Mouse (Mus musculus) heart, embryonic 12.5 days (tissue): Measurements from ENCODE around the gene St7l. TPM values are rescaled to one million over a fixed set of nuclear protein-coding genes. Genes with fewer than 3 reads are reported as not detected.
"Not testable (repeated sequence)": the region's sequence is repeated elsewhere in the genome, so short reads cannot be mapped to it uniquely, and the experiment has no call there.

Experiments used
- ATAC-seq: fragments of 200-750 bp; cut with Nextera tagmentation; 2 replicates; pipeline ENCODE4 v1.8.0; 2017; ENCODE audit warnings: moderate TSS enrichment, moderate library complexity; ENCODE audit not compliant: insufficient number of reproducible peaks, low FRiP score
- H3K27ac ChIP-seq: fragments of 300-500 bp; sonication (generic); 2 replicates; pipeline ENCODE4 v1.5.1; 2016; ENCODE audit warnings: mild to moderate bottlenecking, moderate library complexity; ENCODE audit not compliant: poor library complexity, severe bottlenecking
- H3K27me3 ChIP-seq: fragments of 300-500 bp; sonication (generic); replicated peaks from 2 replicates; pipeline ENCODE4 v1.6.1; 2016; ENCODE audit warnings: mild to moderate bottlenecking, moderate library complexity
- H3K36me3 ChIP-seq: fragments of 300-500 bp; sonication (generic); 2 replicates; pipeline ENCODE4 v1.6.1; 2016; ENCODE audit warnings: mild to moderate bottlenecking, moderate library complexity
- H3K4me1 ChIP-seq: fragments of 300-500 bp; sonication (generic); replicated peaks from 2 replicates; pipeline ENCODE4 v1.6.1; 2016; ENCODE audit warnings: mild to moderate bottlenecking
- H3K4me2 ChIP-seq: fragments of 300-500 bp; sonication (generic); 2 replicates; pipeline ENCODE4 v1.6.1; 2016; ENCODE audit warnings: mild to moderate bottlenecking, moderate library complexity
- H3K4me3 ChIP-seq: fragments of 300-500 bp; sonication (generic); 2 replicates; pipeline ENCODE4 v1.5.1; 2016; ENCODE audit warnings: mild to moderate bottlenecking
- H3K9ac ChIP-seq: fragments of 300-500 bp; sonication (generic); 2 replicates; pipeline ENCODE4 v1.6.1; 2016; ENCODE audit warnings: mild to moderate bottlenecking, moderate library complexity
- H3K9me3 ChIP-seq: fragments of 300-500 bp; sonication (generic); replicated peaks from 2 replicates; pipeline ENCODE4 v1.6.1; 2016; ENCODE audit warnings: mild to moderate bottlenecking, moderate library complexity
- WGBS: fragments of 180-500 bp; shearing (Covaris S2); methylation state at CpG from one replicate; pipeline ENCODE4 v1.1.7; 2016; 5-methylcytosine and 5-hydroxymethylcytosine counted together
- polyA plus RNA-seq: library from polyadenylated mRNA; unstranded; fragments of >200 nt; fragmentation: Nextera tagmentation; extraction: Ambion mirVana; gene quantifications from 2 replicates; pipeline ENCODE4 v1.2.1, GENCODE M21; 2016

Gene St7l
- polyA plus RNA-seq, 1 experiment from 2014 or later = 26.0 TPM

- Histone ChIP-seq H3K4me2 (no peak overlapping the region), H3K36me3 (peaks cover 60% of the 10 kb centered on the region), H3K27me3 (no peaks in the 10 kb centered on the region), H3K27ac (no peak overlapping the region), H3K9me3 (no peaks in the 10 kb centered on the region), H3K9ac (no peak overlapping the region), H3K4me3 (no peak overlapping the region), H3K4me1 (peaks cover 9% of the 10 kb centered on the region; the same call in 1 of the 2 replicates)
- ATAC-seq = no peak
- 76% methylated on average over 4 of the region's 4 CpGs for WGBS
Observed at GRCm38 (mm10) chr3:104846601-104847000, 17.2 kb upstream of the St7l start.

DNA sequence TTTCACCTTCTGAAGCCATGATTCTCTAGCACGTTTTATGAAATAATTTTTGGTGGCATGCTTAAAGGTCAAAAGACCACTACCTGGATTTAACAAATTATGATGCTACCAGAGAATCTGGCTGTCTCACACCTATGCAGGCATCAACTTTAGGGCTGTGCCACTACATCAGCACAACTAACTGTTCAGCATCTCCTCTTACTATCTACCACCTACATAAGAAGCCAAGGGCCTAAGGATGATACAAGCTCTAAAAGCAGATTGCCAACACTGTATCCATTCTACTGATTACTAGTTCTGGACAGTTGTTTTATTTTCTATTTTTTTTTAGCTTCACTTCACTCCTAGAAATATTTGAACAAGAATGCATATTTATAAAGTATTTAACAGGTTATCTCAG, 9.3 kb upstream of the St7l start:
- H3K4me3 ChIP-seq = no peak overlapping the region
- peaks cover 1% of the 10 kb centered on the region for H3K4me1 ChIP-seq
- no peak overlapping the region for H3K4me2 ChIP-seq
- H3K9ac ChIP-seq = no peak overlapping the region
- H3K9me3 ChIP-seq = no peaks in the 10 kb centered on the region
- H3K36me3 ChIP-seq = peaks cover 25% of the 10 kb centered on the region
- ATAC-seq = no peak
- WGBS = 90% methylated on average over 1 of the region's 1 CpGs
- no peak overlapping the region for H3K27ac ChIP-seq
- H3K27me3 ChIP-seq = no peaks in the 10 kb centered on the region

GRCm38 (mm10) chr3:104854866-104855265, 8.9 kb upstream of the St7l start:
- H3K27me3 ChIP-seq = no peaks in the 10 kb centered on the region
- H3K4me2 ChIP-seq = no peak overlapping the region
- H3K36me3 ChIP-seq = peaks cover 22% of the 10 kb centered on the region
- no peaks in the 10 kb centered on the region for H3K9me3 ChIP-seq
- H3K4me3 ChIP-seq = no peak overlapping the region
- ATAC-seq = no peak
- no peak overlapping the region for H3K27ac ChIP-seq
- peaks cover 5% of the 10 kb centered on the region for H3K4me1 ChIP-seq
- no peak overlapping the region for H3K9ac ChIP-seq

DNA sequence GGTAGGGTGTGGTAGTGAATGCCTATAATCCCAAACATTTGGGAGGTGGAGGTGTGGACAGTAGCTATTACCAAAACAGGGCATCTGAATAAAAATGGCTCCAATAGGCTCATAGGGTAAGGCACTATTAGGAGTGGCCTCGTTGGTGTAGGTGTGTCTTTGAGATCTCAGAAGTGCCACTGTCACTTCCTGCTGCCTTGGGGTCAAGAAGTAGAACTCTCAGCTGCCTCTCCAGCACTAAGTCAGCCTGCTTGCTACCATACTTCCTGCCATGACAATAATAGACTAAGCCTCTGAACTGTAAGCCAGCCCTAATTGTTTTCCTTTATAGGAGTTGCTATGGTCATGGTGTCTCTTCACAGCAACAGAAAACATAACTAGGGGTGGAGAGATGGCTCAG, 7.7 kb upstream of the St7l start:
- no peak for ATAC-seq
- 74% methylated on average over 1 of the region's 1 CpGs for WGBS
- H3K27ac ChIP-seq = no peak overlapping the region
- no peaks in the 10 kb centered on the region for H3K27me3 ChIP-seq
- no peak overlapping the region for H3K9ac ChIP-seq
- H3K4me1 ChIP-seq = peaks cover 11% of the 10 kb centered on the region
- peaks cover 22% of the 10 kb centered on the region for H3K36me3 ChIP-seq
- no peaks in the 10 kb centered on the region for H3K9me3 ChIP-seq
- no peak overlapping the region for H3K4me3 ChIP-seq
- H3K4me2 ChIP-seq = no peak overlapping the region

- no peaks in the 10 kb centered on the region for H3K27me3 ChIP-seq
- peaks cover 25% of the 10 kb centered on the region for H3K4me1 ChIP-seq
- H3K9me3 ChIP-seq = no peaks in the 10 kb centered on the region
- H3K36me3 ChIP-seq = peaks cover 22% of the 10 kb centered on the region
- WGBS = 78% methylated on average over 1 of the region's 1 CpGs
- no peak overlapping the region for H3K4me3 ChIP-seq
- H3K27ac ChIP-seq = no peak overlapping the region
- H3K9ac ChIP-seq = no peak overlapping the region
- no peak for ATAC-seq
- no peak overlapping the region for H3K4me2 ChIP-seq
Observed at GRCm38 (mm10) chr3:104858560-104858959, 5.2 kb upstream of the St7l start.

- no peaks in the 10 kb centered on the region for H3K9me3 ChIP-seq
- H3K9ac ChIP-seq = peak overlapping the region; percentile 99
- under 1% methylated on average over 48 of the region's 48 CpGs for WGBS
- peak overlapping the region; percentile 99 for H3K27ac ChIP-seq
- peaks cover 29% of the 10 kb centered on the region for H3K4me1 ChIP-seq
- peaks cover 9% of the 10 kb centered on the region for H3K36me3 ChIP-seq
- H3K27me3 ChIP-seq = no peaks in the 10 kb centered on the region
- peak; percentile 86 for ATAC-seq
- H3K4me3 ChIP-seq = peak overlapping the region; percentile 100
- peak overlapping the region; percentile 85 for H3K4me2 ChIP-seq
Observed at GRCm38 (mm10) chr3:104864651-104865340, 991 bp downstream of the St7l start.

- ATAC-seq = peak; percentile 44
- Histone ChIP-seq H3K4me2 (peak overlapping the region; percentile 85), H3K36me3 (peaks cover 13% of the 10 kb centered on the region), H3K9me3 (no peaks in the 10 kb centered on the region), H3K4me3 (peak overlapping the region; percentile 100), H3K4me1 (peaks cover 27% of the 10 kb centered on the region), H3K27ac (peak overlapping the region; percentile 99), H3K9ac (peak overlapping the region; percentile 99), H3K27me3 (no peaks in the 10 kb centered on the region)
- WGBS = under 1% methylated on average over 12 of the region's 12 CpGs
Observed at GRCm38 (mm10) chr3:104865341-104865788, 1.6 kb downstream of the St7l start.

- Histone ChIP-seq H3K4me1 (peaks cover 21% of the 10 kb centered on the region), H3K36me3 (peaks cover 24% of the 10 kb centered on the region), H3K4me2 (peak overlapping the region; percentile 43)
- H3K27ac ChIP-seq, H3K4me3 ChIP-seq, H3K9ac ChIP-seq, ATAC-seq, H3K9me3 ChIP-seq, H3K27me3 ChIP-seq: not testable (repeated sequence)
Observed at GRCm38 (mm10) chr3:104866674-104867073, 2.9 kb downstream of the St7l start.

GRCm38 (mm10) chr3:104869611-104870010, 5.8 kb downstream of the St7l start:
- Histone ChIP-seq H3K27me3 (no peaks in the 10 kb centered on the region), H3K4me2 (no peak overlapping the region), H3K4me1 (peaks cover 8% of the 10 kb centered on the region), H3K36me3 (peaks cover 50% of the 10 kb centered on the region), H3K9me3 (no peaks in the 10 kb centered on the region), H3K4me3 (no peak overlapping the region), H3K9ac (no peak overlapping the region), H3K27ac (no peak overlapping the region)
- ATAC-seq = no peak

DNA sequence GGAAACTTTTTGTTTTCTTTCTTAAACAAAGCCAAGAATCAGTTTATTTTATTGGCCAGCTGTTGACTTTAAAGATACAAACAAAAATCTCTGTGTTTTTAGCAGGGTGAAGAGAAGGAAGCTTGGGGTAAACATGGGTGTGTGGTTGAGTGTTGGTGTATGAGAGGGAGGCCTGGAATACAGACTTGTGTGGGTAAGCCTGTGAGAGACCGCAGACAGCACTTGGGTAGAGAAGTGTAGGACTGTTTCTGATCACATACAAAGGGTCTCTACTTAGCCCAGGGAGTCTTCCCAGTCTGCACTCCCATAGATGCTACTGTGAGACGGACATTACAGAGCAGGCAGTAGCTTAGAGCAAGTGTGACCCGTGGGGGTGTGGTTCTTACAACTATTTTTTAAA, 24.8 kb downstream of the St7l start:
- 91% methylated on average over 3 of the region's 3 CpGs for WGBS
- no peak overlapping the region for H3K27ac ChIP-seq
- no peak overlapping the region for H3K9ac ChIP-seq
- H3K4me3 ChIP-seq = no peak overlapping the region
- H3K4me1 ChIP-seq = no peaks in the 10 kb centered on the region
- H3K36me3 ChIP-seq = peaks cover 44% of the 10 kb centered on the region
- no peak overlapping the region for H3K4me2 ChIP-seq
- H3K27me3 ChIP-seq = no peaks in the 10 kb centered on the region
- no peaks in the 10 kb centered on the region for H3K9me3 ChIP-seq
- ATAC-seq = no peak

DNA sequence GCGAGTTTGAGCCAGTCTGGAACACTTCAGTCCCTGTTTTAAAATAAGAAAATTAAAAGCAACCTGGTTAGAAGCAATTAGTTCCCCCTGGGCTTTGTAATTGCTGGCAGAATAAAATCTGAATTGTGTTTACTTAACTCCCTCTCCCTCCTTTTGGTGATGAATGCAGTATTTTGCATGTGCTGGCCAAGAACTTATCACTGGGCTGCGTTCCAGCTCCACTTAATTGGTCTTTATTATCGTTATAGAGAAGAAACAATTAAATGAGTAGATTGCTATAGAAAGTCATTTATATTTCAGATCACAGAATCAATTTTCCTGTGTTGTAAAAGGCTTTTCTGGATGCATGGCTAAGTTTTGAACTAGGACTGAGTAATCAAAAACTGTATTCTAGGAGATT, 32.3 kb downstream of the St7l start:
- Histone ChIP-seq H3K36me3 (peaks cover 55% of the 10 kb centered on the region), H3K27ac (no peak overlapping the region), H3K4me3 (no peak overlapping the region), H3K4me1 (no peaks in the 10 kb centered on the region), H3K27me3 (no peaks in the 10 kb centered on the region), H3K9me3 (no peaks in the 10 kb centered on the region), H3K4me2 (no peak overlapping the region), H3K9ac (no peak overlapping the region)
- ATAC-seq = no peak
- WGBS = 91% methylated on average over 3 of the region's 3 CpGs

- peaks cover 45% of the 10 kb centered on the region for H3K36me3 ChIP-seq
- ATAC-seq = no peak
- WGBS = 92% methylated on average over 4 of the region's 4 CpGs
- H3K4me2 ChIP-seq = no peak overlapping the region
- no peaks in the 10 kb centered on the region for H3K27me3 ChIP-seq
- H3K4me1 ChIP-seq = peaks cover 6% of the 10 kb centered on the region; the same call in 1 of the 2 replicates
- H3K27ac ChIP-seq = no peak overlapping the region
- H3K9me3 ChIP-seq = no peaks in the 10 kb centered on the region
- no peak overlapping the region for H3K4me3 ChIP-seq
- no peak overlapping the region for H3K9ac ChIP-seq
Observed at GRCm38 (mm10) chr3:104901154-104901553, 37.3 kb downstream of the St7l start.
